Mouse (Mus musculus): ENCODE results near the gene Olfr922. TPM values are rescaled to one million over a fixed set of nuclear protein-coding genes. Genes with fewer than 3 reads are reported as not detected.

The Olfr922 gene
- polyA plus RNA-seq (2012; rRNA removed), result not detected in 2 replicates

GRCm38 (mm10) chr9:38814314-38814713 is at the start of gene Olfr922:
TSS of gene Olfr922 (plus strand) at chr9:38814614.

GRCm38 (mm10) chr9:38772768-38773167 is 41.6 kb upstream of the Olfr922 start, which contains the start of gene Olfr921:
TSS of gene Olfr921 (plus strand) at chr9:38773068.

GRCm38 (mm10) chr9:38826245-38826644 is 11.8 kb downstream of the Olfr922 start, which contains the start of gene Olfr923:
TSS of gene Olfr923 (plus strand) at chr9:38826545.

GRCm38 (mm10) chr9:38844149-38844548 is 29.7 kb downstream of the Olfr922 start, which contains the start of gene Olfr924:
TSS of gene Olfr924 (plus strand) at chr9:38844449.

GRCm38 (mm10) chr9:38854760-38855159 is 40.3 kb downstream of the Olfr922 start, which contains the start of gene Olfr26:
TSS of gene Olfr26 (plus strand) at chr9:38855060.

Other genes starting within 250 kb of the Olfr922 start
- not detected in 2 replicates for gene Olfr912, start 234.4 kb upstream of the Olfr922 start, polyA plus RNA-seq (2012; rRNA removed)
- not detected in 2 replicates for gene Olfr913, start 221.9 kb upstream of the Olfr922 start, polyA plus RNA-seq (2012; rRNA removed)
- gene Olfr914, start 209.5 kb upstream of the Olfr922 start, polyA plus RNA-seq (2012; rRNA removed), result not detected in 2 replicates
- gene Olfr916, start 154.7 kb upstream of the Olfr922 start, polyA plus RNA-seq (2012; rRNA removed), result not detected in 2 replicates
- not detected in 2 replicates for gene Olfr917, start 148.8 kb upstream of the Olfr922 start, polyA plus RNA-seq (2012; rRNA removed)
- gene Olfr918, start 140.0 kb upstream of the Olfr922 start, polyA plus RNA-seq (2012; rRNA removed), result not detected in 2 replicates
- gene Olfr919, start 110.9 kb upstream of the Olfr922 start, polyA plus RNA-seq (2012; rRNA removed), result not detected in 2 replicates
- 7.7 and 7.8 TPM in 2 replicates for gene Vwa5a, start 96.3 kb upstream of the Olfr922 start, polyA plus RNA-seq (2012; rRNA removed)
- gene Olfr920, start 62.3 kb upstream of the Olfr922 start, polyA plus RNA-seq (2012; rRNA removed), result 0.08 and 0.09 TPM in 2 replicates
- not detected in 2 replicates for gene Olfr921, start 41.5 kb upstream of the Olfr922 start, polyA plus RNA-seq (2012; rRNA removed)
- gene Olfr923, start 11.9 kb downstream of the Olfr922 start, polyA plus RNA-seq (2012; rRNA removed), result not detected in 2 replicates
- gene Olfr924, start 29.8 kb downstream of the Olfr922 start, polyA plus RNA-seq (2012; rRNA removed), result not detected in 2 replicates
- gene Olfr26, start 40.4 kb downstream of the Olfr922 start, polyA plus RNA-seq (2012; rRNA removed), result not detected in 2 replicates
- gene Olfr926, start 62.5 kb downstream of the Olfr922 start, polyA plus RNA-seq (2012; rRNA removed), result not detected in 2 replicates
- gene Olfr930, start 115.2 kb downstream of the Olfr922 start, polyA plus RNA-seq (2012; rRNA removed), result not detected in 2 replicates
- not detected in 2 replicates for gene Olfr933, start 157.7 kb downstream of the Olfr922 start, polyA plus RNA-seq (2012; rRNA removed)
- not detected in 2 replicates for gene Olfr934, start 173.7 kb downstream of the Olfr922 start, polyA plus RNA-seq (2012; rRNA removed)
- not detected in 2 replicates for gene Olfr935, start 185.1 kb downstream of the Olfr922 start, polyA plus RNA-seq (2012; rRNA removed)
- not detected in 2 replicates for gene Olfr146, start 208.8 kb downstream of the Olfr922 start, polyA plus RNA-seq (2012; rRNA removed)